Mouse (Mus musculus) CD4-positive helper T cell, adult 2 months (primary cell): Measurements from ENCODE around the gene Tmem132d.
"Not testable (repeated sequence)": the region's sequence is repeated elsewhere in the genome, so short reads cannot be mapped to it uniquely, and the experiment has no call there.

Experiments used
- DNase-seq: peaks from one replicate; pipeline ENCODE4 v3.0.0-alpha.2; 2012; ENCODE audit warnings: low read depth, missing footprints, low spot score

The Tmem132d gene

DNA sequence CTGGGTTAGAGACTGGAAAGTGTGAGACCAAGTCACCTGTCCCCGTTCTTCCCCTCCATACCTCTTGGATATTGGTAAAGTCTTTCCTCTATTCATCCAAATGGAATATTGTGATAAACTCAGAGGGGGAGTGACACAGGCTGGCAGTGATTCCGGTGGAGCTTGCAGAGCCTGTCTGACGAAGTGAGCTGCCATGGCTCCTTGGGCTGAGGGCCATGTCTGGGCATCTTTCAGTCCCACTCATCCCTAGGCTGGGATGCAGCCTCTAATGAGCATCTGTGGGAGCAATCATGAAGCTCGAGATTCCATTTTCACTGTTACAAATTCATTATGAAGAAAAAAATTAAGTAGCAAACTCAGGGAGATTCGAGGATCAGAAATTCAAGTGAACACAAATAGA is 332.5 kb downstream of the Tmem132d start:
- DNase-seq = no peak

DNA sequence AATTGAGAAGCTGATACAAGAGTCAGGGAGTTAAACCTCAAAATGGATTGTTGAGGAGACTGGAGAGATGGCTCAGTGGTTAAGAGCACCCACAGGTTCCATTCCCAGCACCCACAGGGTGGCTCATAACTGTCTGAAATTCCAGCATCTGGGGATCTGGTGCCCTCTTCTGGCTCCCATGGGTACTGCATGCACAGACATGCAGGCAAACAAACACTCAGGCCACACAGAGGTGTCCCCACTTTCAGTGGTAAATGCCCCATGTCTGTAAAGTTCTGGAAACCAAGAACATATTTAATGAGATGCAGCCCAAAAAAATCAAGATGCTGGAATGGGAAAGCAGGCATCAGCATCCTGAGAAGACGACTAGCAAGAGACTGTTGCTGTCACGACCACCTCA is 333.4 kb downstream of the Tmem132d start:
- DNase-seq = no peak

DNA sequence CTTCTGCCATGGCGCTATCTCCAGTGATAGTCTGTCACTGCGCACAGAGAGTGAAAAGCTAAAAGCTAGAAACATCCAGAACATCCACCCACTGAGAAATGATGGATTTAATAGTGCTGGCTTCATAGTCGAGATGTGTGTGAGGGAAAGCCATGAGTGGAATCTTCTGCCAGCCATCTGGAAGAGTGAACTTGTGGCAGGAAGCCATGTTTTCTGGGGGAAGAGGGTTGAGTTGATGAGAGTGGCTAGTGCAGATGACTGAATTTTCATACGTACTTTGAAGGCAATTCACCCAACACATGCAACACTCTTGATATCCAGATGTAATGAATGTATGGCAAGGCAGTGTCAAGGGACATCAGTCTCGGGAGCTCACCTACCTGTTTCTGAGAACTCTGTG is 342.3 kb downstream of the Tmem132d start:
- no peak for DNase-seq

DNA sequence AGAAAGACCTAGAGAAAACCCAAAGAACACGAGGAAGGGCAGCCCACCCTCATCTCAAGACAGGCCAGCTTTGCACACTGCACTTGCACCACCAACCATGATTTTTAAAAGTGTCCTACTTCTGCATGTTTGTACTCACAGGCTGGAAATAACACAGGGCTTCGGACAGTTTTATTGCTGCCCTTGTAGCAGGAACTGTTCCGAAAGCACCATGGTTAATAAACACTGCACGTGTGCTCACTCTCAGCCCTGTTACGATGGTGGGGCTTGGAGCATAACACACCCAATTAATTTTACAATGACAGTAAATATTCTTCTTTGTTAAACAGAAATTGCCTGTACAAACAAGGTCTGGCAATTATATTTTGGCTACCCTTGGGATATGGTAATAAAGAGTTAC is 357.4 kb downstream of the Tmem132d start:
- no peak for DNase-seq

DNA sequence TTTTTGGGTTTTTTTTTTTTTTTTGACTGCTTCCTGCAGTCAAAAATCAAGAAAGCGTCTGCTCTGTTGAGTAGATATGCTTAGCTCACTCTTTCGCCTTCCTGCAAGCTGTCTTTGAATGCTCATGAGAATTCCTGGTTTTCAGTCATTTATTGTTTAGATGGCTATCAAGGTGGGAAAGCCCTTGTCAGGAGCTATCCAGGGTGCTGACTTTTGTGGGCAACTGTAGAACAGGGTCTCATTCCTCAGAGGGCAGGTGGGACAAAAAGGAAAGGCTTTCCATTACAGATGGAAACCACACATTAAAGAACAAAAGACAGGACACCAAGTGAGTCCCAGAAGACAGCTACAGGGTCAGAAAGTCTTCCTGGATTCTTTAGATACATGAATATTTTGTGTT is 360.3 kb downstream of the Tmem132d start:
- DNase-seq = no peak

DNA sequence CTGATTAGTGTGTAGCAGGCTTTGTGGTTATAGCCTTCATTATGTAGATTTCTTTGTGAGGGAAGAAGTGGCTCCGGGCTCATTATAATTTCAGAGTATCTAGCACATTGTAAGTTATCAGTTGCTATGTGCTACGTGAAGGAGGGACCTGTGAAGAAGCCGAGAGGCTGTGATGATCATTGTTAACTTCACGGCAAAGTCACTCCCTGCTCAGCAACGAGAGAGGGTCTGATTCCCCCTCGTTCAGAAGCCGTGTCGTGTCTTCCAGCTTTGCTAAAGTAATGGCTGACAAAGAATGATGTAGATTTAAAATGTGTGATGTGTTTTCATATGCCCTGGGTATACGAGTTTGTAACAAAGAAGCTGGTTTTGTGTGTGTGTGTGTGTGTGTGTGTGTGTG is 391.1 kb downstream of the Tmem132d start:
- DNase-seq = no peak

DNA sequence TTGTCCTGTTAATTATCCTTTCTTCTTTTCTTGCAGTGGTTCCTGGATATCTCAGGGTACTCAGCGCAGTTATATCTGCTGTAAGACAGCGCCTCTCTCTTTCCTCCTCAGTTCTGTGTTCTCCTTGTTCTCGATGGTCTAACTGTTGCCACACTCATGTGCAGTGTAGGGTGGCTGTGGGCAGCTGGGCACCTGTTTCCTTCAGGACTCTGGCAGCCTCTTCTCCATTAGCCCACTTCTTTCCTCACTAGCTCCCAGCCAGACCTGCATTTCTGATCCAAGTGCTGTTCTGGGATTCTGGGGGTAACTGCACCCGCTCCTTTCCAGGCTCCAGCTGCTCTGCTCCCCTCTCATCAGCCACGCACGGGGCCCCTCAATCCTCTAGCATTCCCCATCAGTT is 392.8 kb downstream of the Tmem132d start:
- DNase-seq = no peak

DNA sequence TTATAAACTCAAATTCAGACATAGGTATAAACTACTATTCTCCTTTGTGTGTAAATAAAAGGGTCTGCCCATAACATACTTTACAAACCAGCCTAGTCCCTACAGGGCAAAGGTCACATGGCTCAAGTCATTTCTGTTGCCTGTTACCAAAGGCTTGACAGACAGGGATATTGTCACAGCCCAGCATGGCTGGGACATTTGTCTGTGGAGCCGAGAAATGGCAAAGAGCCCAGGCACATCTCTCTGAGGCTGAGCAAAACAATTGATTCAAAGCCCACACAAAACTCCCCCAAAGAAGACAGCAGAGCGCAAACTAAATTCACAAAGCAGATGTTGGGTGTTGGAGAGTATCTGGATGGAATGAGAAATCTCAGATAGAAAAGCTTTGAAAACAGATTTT is 405.8 kb downstream of the Tmem132d start:
- no peak for DNase-seq

DNA sequence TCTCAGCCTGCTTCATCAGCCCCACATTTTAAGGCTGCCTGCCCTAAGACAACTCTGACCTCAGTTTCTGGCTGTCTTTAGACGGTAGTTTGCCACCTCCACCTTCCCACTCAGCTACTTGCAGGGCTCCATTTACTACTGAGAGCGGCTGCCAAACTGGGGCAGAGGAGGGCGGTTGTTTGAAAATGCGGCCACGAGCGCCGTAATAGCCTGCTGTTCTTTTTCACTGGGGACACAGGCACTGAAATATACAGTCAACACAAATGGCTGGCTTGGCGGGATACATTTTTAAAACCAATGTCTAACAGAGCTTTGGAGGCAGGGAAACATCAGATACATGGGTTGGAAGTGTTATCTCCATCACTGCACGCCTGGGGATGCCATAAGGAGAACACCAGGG is 428.2 kb downstream of the Tmem132d start:
- DNase-seq = no peak

DNA sequence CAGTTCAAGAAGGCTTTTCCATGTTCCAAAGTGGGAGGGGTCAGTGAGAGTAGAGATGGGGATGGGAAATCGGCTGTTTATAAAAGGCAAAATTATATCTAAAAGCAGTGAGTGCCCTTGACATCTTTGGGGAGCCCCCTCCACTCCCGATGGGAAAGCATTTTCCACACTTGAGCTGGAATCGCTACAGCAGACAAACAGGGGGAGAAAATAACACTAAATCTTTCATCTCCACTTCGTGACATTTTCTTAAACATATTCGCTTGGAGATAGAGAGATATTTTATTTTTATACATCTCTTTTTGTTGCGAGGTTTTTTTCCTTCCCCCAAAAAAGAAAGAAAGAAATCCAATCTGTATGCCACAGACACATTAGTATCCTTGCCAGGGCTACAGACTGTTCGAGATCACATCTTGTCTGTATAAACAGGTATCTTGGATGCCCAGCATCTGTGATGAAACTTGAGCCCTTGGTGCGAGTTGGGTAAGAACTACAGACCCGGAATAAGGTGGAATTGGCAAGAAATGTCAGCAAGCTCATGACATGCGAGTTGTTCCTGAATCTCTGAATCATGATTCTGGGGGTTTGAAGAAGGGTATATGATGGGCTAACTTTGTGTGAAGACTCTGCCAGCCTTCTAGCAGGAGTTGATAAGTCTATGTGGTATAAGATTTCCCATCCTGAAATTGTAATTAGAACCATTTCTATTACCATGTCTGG is 436.2 kb downstream of the Tmem132d start:
- no peak for DNase-seq

DNA sequence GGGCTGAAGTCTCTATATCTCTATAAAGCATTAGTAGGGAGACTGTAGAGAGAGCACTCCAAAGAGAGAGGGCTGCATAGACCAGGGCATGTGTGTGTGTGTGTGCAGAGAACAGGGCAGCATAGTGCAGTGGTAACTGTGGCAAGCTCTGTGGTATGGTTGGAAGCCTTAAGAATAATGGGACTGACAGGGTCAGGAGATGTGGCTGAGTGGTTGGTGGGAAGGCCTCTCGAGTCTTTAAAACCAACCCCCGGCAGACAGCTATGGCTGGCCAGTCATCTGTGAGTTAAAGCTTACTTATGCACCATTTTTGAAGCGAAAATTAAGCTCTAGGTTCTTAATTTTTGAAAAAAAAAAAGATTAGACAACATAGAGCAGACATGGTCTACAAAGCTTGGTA is 439.4 kb downstream of the Tmem132d start:
- DNase-seq = no peak

DNA sequence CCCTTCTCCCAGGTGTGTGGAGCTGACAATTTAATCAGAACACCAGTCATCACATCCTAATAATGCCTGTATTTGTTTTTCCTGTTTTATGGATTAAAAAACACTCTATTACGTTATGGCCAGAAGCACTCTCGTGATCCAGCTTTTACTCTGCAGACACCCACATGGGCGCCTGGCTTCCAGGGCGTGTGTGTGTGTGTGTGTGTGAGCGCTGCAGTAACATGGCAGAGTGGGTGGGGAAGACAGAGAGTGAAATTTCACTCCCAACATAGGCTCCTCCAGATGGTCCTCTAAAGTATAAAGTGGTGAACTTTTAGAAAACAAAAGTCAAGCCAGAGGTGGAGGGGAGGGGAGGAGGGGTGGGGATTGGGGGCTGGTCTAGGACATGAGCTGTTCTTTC is 442.1 kb downstream of the Tmem132d start:
- no peak for DNase-seq

DNA sequence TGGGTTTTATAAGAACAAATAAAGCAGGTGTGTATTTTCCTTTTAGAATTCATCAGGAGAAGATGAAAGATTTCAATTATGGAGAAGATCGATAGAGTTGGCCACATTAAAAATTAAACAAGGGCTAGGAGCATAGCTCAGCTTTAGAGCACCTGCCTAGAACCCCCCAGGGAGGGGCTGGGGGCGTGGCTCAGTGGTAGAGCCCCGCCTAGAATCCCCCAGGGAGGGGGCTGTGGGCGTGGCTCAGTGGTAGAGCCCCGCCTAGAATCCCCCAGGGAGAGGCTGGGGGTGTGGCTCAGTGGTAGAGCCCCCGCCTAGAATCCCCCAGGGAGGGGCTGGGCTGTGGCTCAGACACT is 452.9 kb downstream of the Tmem132d start:
- not testable (repeated sequence) for DNase-seq

DNA sequence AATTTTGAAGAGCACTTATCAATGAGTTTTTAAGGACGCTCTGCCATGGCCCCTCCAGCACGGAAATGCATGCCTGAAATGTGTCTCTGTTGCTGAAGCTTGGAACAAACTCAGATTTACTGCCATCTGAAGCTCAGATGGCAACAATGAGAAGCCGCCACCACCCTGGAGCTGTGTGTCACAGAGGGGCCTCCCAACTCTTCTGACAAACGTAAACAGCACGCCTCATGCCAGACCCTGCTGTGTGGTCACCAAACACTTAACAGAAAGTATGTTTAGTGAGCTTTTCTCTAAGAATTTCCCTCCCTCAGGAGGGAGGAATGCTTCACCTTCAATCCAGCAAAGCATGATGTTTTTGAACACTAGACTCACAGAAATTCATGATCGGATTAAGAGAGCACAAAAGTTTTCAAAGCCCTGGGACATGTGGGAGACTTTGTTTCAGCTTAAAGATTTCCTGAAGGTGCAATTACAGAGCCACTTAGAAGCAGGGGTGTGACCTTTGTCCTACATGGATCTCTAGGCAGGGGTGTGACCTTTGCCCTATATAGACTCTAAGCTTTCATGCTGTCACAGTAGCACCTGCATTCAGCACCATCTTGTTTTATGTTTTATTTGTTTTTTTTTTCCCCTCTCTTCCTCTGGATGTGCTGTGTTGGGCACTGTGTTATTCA is 453.4 kb downstream of the Tmem132d start:
- no peak for DNase-seq

DNA sequence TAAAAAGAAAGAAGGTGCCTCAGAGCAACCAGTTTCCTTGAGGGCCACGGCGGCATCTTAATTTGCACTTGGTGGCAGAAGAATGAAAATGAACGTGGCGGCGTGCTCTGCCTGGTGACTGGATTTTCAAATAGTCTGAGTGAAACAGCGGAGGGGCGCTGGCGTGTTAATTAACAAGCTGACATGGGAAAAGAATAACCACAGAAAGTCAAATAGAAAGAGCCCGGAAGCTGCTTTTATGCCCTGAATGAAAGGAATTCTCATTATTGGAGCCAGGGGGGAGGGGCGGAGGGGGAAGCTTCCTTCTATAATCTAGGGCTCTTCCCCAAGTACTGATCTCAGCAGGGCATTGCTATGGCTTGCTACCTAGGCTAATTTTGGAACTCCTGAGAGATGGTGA is 456.2 kb downstream of the Tmem132d start:
- no peak for DNase-seq

DNA sequence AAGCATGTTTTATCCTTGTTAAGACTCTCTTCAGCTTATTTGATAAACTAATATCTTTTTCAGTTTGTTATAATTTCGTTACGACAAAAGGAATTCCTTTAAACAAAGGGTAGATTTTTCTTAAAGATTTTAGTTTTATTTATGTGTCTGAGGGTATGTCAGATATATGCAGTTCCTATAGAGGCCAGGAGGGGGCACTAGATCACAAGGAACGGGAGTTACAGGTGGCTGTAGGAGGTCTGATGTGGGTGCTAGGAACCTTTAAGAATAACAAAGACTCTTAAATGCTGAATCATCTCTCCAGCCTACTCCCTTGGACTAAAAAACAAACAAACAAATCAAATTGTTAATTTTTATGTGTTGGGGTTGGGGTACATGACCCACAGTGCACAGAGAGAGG is 467.2 kb downstream of the Tmem132d start:
- no peak for DNase-seq

DNA sequence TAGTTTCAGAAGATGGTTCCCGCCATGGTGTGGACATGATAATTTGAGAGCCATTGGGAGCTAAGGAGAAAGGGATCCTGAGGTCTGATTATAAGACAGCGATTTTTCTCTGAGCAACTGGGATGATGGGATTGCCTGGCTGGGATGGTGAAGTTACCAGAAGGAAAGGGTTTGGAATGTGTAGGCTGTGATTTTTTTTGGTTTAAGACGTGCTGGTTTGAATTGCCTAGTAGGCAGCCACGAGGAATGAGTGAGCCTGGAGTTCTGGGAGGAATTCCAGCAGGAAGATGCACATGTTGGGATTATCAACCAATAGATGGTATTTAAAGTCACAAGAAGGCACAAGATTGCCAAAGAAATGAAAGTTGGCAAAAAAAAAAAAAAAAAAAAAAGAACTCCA is 470.2 kb downstream of the Tmem132d start:
- no peak for DNase-seq

DNA sequence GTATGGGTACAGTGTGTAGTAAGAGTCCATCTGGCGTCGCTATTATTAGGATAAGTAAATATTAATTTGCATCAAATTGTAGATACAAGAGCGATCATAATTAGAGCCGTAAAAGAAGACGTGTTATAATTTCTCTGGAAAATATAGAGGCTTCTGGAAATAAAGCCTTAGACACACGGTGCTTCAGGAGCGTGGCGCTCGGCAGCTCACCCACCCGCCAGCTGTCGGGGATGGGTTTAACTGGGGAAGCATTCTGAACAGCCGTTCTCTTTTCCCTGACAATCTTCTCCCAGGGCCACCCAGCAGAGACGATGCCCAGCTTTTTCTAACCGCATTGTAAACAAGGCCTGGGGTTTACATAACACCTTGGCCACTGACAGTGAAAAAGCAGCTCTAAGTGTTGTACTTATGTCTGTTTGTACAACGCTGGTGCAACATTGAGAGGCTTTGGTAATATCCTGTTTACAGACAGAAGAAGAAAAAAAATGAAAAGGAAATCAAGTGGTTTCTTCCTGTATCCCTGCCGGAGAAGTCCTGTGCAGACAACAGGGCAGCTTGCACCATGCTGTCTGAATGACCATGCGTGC is 476.3 kb downstream of the Tmem132d start:
- DNase-seq = no peak

DNA sequence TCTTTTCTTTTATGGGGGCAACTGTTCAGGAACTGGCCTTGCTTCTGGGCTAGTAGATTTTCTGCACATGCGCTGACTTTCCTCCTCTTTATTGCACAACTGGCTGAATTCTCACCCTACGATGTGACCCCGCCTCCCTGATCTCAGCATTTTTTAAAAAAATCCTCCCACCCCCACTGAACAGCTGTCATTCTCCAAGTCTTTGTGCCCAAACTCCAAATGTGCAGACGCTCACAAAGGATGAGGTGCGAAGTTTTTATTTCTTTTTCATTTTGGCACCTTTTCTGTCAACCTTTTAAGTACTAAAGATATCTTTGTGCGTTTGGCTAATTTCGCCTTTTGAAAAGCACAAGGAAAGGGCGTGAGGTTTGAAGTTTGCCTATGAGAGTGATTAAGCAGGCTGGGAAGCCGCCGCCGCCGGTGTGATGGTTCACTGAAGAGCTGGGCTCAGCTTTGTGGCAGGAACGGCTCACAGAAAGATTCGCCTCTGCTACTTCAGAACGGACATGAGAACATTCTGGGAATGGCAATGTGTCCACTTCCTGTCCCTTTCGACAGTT is 478.6 kb downstream of the Tmem132d start:
- no peak for DNase-seq

DNA sequence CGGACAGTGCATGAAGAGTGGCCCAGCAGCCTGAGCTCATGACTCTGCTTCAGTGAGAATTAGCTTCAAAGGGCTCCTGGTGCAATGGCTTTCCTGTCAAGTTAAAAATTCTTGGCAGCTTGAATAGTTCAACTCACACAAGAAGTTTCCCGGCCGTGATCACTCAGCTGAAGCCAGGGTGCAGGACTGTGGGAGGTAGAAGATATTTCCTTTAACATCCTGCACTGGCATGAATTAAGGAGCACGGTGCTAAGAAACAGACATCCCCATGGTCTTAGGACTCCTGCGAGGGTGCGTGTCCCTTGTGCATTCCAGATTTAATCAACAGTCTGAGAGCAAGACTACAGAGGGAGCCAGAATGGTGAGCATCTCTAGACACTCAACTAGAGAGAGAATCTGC is 480.1 kb downstream of the Tmem132d start:
- no peak for DNase-seq

DNA sequence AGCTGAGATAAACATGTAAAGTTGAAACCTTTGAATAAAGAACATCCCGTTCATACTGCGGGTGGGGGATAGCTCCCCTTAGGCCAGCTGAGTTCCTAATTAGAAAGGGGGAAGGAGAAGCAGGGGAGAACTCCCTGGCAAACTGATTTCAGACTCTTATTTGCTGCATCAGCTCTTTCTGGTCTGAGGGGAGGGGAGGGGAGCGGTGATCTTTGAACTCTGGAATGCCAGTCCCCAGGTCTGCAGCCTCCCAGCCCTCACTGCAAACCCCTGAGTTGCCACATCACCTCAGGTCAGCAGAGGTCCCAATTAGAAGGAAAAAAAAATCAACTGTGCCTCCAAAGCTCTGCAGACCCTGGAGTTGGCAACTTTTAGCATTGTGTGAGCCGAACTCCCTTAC is 482.3 kb downstream of the Tmem132d start:
- DNase-seq = no peak

DNA sequence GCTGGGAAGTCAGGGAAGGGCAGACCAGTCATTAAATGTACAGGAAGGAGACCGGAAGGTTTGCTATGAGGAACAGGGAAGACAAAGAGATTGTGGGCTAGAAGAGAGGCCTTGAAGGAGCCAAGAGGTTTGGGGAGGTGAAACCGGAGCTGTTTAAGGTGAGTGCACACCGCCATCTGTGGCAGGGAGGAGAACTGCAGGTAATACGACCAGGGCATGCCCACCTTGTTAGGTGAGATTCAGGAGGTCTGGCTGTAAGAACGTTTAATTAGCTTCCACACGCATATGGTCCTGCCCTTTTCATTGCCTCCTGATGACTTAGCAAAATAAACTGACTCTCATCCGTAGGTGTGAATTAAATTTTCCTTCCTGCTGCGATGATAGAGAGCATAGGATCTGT is 485.6 kb downstream of the Tmem132d start:
- DNase-seq = no peak

DNA sequence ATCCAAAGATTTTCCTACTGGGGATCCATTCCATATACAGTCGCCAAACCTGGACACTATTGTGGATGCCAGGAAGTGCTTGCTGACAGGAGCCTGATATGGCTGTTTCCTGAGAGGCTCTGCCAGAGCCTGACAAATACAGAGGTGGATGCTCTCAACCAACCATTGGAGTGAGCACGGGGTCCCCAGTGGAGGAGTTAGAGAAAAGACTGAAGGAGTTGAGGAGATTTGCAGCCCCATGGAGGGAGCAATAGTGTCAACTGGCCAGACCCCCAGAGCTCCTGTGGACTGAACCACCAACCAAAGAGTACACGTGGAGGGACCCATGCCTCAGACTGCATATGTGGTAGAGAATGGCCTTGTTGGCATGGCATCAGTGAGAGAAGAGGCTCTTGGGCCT is 490.7 kb downstream of the Tmem132d start:
- not testable (repeated sequence) for DNase-seq
